Mouse (Mus musculus): ENCODE measurements at regions not wholly inside any gene's neighbourhood (a gene's known extent, or its start where the extent isn't known, plus 50 kb on each side); places are given as distances from the start of the nearest gene placed in this dataset.

- H3K27ac ChIP-seq (ENCODE audit: control insufficient read depth, insufficient read depth, low read length) = peak overlapping the region; percentile 72
- 12% methylated on average over 9 of the region's 9 CpGs for WGBS
- peak; percentile 61 for DNase-seq
Observed at GRCm38 (mm10) chr7:64032921-64033354, 94.2 kb upstream of the Klf13 start.

GRCm38 (mm10) chr7:64030650-64031049, 91.9 kb upstream of the Klf13 start:
- 90% methylated on average over 2 of the region's 2 CpGs for whole genome bisulfite sequencing
- Histone ChIP-seq H3K27ac (ENCODE audit: control insufficient read depth, insufficient read depth, low read length) (no peak overlapping the region), H3K4me3 (ENCODE audit: control insufficient read depth, insufficient read depth, low read length) (no peak overlapping the region), H3K27me3 (ENCODE audit: control insufficient read depth, insufficient read depth, low read length) (no peaks in the 10 kb centered on the region), H3K36me3 (ENCODE audit: control insufficient read depth, insufficient read depth, low read length) (no peaks in the 10 kb centered on the region), H3K4me1 (replicated peaks; ENCODE audit: control insufficient read depth, insufficient read depth, low read length) (peaks cover 35% of the 10 kb centered on the region)
- DNase-seq = no peak
- TF ChIP-seq CTCF (IDR thresholded peaks at IDR 0.05; ENCODE audit: borderline replicate concordance, control insufficient read depth, extremely low read depth, insufficient read depth, low read length, poor library complexity) (no peak), POLR2A (IDR thresholded peaks at IDR 0.05; ENCODE audit: control insufficient read depth, extremely low read depth, insufficient read depth, low read length, poor library complexity) (no peak)

More at GRCm38 (mm10) chr7:64032921-64033354, 94.2 kb upstream of the Klf13 start:
- TF ChIP-seq POLR2A (IDR thresholded peaks at IDR 0.05; ENCODE audit: control insufficient read depth, extremely low read depth, insufficient read depth, low read length, poor library complexity) (no peak), CTCF (IDR thresholded peaks at IDR 0.05; ENCODE audit: borderline replicate concordance, control insufficient read depth, extremely low read depth, insufficient read depth, low read length, poor library complexity) (no peak)
- peaks cover 52% of the 10 kb centered on the region for H3K4me1 ChIP-seq (replicated peaks; ENCODE audit: control insufficient read depth, insufficient read depth, low read length)
- H3K36me3 ChIP-seq (ENCODE audit: control insufficient read depth, insufficient read depth, low read length) = no peaks in the 10 kb centered on the region
- no peaks in the 10 kb centered on the region for H3K27me3 ChIP-seq (ENCODE audit: control insufficient read depth, insufficient read depth, low read length)
- H3K4me3 ChIP-seq (ENCODE audit: control insufficient read depth, insufficient read depth, low read length) = no peak overlapping the region

GRCm38 (mm10) chr7:64027100-64027499, 88.4 kb upstream of the Klf13 start:
- DNase-seq = no peak
- WGBS = 96% methylated on average over 7 of the region's 7 CpGs
- TF ChIP-seq CTCF (IDR thresholded peaks at IDR 0.05; ENCODE audit: borderline replicate concordance, control insufficient read depth, extremely low read depth, insufficient read depth, low read length, poor library complexity) (no peak), POLR2A (IDR thresholded peaks at IDR 0.05; ENCODE audit: control insufficient read depth, extremely low read depth, insufficient read depth, low read length, poor library complexity) (no peak)
- no peak overlapping the region for H3K4me3 ChIP-seq (ENCODE audit: control insufficient read depth, insufficient read depth, low read length)
- H3K36me3 ChIP-seq (ENCODE audit: control insufficient read depth, insufficient read depth, low read length) = no peaks in the 10 kb centered on the region
- H3K27me3 ChIP-seq (ENCODE audit: control insufficient read depth, insufficient read depth, low read length) = no peaks in the 10 kb centered on the region
- no peak overlapping the region for H3K27ac ChIP-seq (ENCODE audit: control insufficient read depth, insufficient read depth, low read length)
- H3K4me1 ChIP-seq (replicated peaks; ENCODE audit: control insufficient read depth, insufficient read depth, low read length) = peaks cover 12% of the 10 kb centered on the region

- 92% methylated on average over 2 of the region's 2 CpGs for WGBS
- DNase-seq = no peak
- no peak overlapping the region for H3K4me3 ChIP-seq (ENCODE audit: control insufficient read depth, insufficient read depth, low read length)
- no peaks in the 10 kb centered on the region for H3K27me3 ChIP-seq (ENCODE audit: control insufficient read depth, insufficient read depth, low read length)
- peaks cover 17% of the 10 kb centered on the region for H3K4me1 ChIP-seq (replicated peaks; ENCODE audit: control insufficient read depth, insufficient read depth, low read length)
- H3K27ac ChIP-seq (ENCODE audit: control insufficient read depth, insufficient read depth, low read length) = no peak overlapping the region
- TF ChIP-seq CTCF (IDR thresholded peaks at IDR 0.05; ENCODE audit: borderline replicate concordance, control insufficient read depth, extremely low read depth, insufficient read depth, low read length, poor library complexity) (no peak), POLR2A (IDR thresholded peaks at IDR 0.05; ENCODE audit: control insufficient read depth, extremely low read depth, insufficient read depth, low read length, poor library complexity) (no peak)
- no peaks in the 10 kb centered on the region for H3K36me3 ChIP-seq (ENCODE audit: control insufficient read depth, insufficient read depth, low read length)
Observed at GRCm38 (mm10) chr7:64025155-64025554, 86.4 kb upstream of the Klf13 start.

GRCm38 (mm10) chr7:64024253-64024652, 85.5 kb upstream of the Klf13 start:
- WGBS = 97% methylated on average over 4 of the region's 4 CpGs

GRCm38 (mm10) chr7:64022711-64023468, 84.2 kb upstream of the Klf13 start:
- Histone ChIP-seq H3K36me3 (ENCODE audit: control insufficient read depth, insufficient read depth, low read length) (no peaks in the 10 kb centered on the region), H3K27me3 (ENCODE audit: control insufficient read depth, insufficient read depth, low read length) (no peaks in the 10 kb centered on the region), H3K4me1 (replicated peaks; ENCODE audit: control insufficient read depth, insufficient read depth, low read length) (peaks cover 17% of the 10 kb centered on the region), H3K4me3 (ENCODE audit: control insufficient read depth, insufficient read depth, low read length) (no peak overlapping the region), H3K27ac (ENCODE audit: control insufficient read depth, insufficient read depth, low read length) (no peak overlapping the region)
- TF ChIP-seq POLR2A (IDR thresholded peaks at IDR 0.05; ENCODE audit: control insufficient read depth, extremely low read depth, insufficient read depth, low read length, poor library complexity) (no peak), CTCF (IDR thresholded peaks at IDR 0.05; ENCODE audit: borderline replicate concordance, control insufficient read depth, extremely low read depth, insufficient read depth, low read length, poor library complexity) (no peak)
- no peak for DNase-seq
- WGBS = 60% methylated on average over 7 of the region's 7 CpGs

More at GRCm38 (mm10) chr7:64024253-64024652, 85.5 kb upstream of the Klf13 start:
- DNase-seq = no peak
- Histone ChIP-seq H3K27me3 (ENCODE audit: control insufficient read depth, insufficient read depth, low read length) (no peaks in the 10 kb centered on the region), H3K4me3 (ENCODE audit: control insufficient read depth, insufficient read depth, low read length) (no peak overlapping the region), H3K4me1 (replicated peaks; ENCODE audit: control insufficient read depth, insufficient read depth, low read length) (peaks cover 17% of the 10 kb centered on the region), H3K27ac (ENCODE audit: control insufficient read depth, insufficient read depth, low read length) (no peak overlapping the region), H3K36me3 (ENCODE audit: control insufficient read depth, insufficient read depth, low read length) (no peaks in the 10 kb centered on the region)
- no peak for TF ChIP-seq POLR2A (IDR thresholded peaks at IDR 0.05; ENCODE audit: control insufficient read depth, extremely low read depth, insufficient read depth, low read length, poor library complexity)
- no peak for TF ChIP-seq CTCF (IDR thresholded peaks at IDR 0.05; ENCODE audit: borderline replicate concordance, control insufficient read depth, extremely low read depth, insufficient read depth, low read length, poor library complexity)
